Mouse (Mus musculus) heart, postnatal 0 days (tissue): ENCODE data around the gene Gm9837.

ENCODE experiments used
- CTCF ChIP-seq: IDR thresholded peaks from 2 replicates; pipeline ENCODE4 v1.5.1; 2016; ENCODE audit warnings: antibody characterized with exemption, control low read depth, low read depth
- EP300 ChIP-seq: IDR thresholded peaks from 2 replicates; pipeline ENCODE4 v1.6.1; 2016; ENCODE audit warnings: antibody characterized with exemption, low read depth

GRCm38 (mm10) chr11:53431347-53432056, 38.8 kb downstream of the Gm9837 start:
- TF ChIP-seq CTCF (no peak), EP300 (no peak)
